Mouse (Mus musculus): ENCODE measurements around the gene Sirt1.
"Not testable (repeated sequence)": the region's sequence is repeated elsewhere in the genome, so short reads cannot be mapped to it uniquely, and the experiment has no call there.

Sirt1 gene

GRCm38 (mm10) chr10:63388948-63389347, 7.4 kb upstream of the Sirt1 start:
- in situ Hi-C loops (cut with MboI, MseI) = no loop called here

DNA sequence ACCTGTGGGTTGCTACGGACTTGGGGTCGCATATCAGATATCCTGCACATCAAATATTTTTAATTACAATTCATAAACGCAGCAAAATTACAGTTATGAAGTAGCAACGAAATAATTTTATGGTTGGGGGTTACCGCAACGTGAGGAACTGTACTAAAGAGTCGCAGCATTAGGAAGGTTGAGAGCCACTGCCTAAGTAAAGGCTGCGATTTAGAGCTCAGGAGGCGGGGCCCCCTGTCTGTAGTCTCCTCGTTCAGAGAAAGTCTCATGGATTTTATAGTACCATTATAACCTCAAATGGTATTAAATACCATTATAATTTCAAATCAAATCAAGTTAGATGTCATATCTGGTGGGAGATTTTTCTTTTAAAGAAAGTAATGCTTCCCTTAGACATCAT, 5.5 kb upstream of the Sirt1 start:
- in situ Hi-C loops (cut with MboI, MseI) = no loop called here

- in situ Hi-C loops (cut with MboI, MseI) = no loop called here
These were observed 4.9 kb upstream of the Sirt1 start for GRCm38 (mm10) chr10:63386444-63386843.

DNA sequence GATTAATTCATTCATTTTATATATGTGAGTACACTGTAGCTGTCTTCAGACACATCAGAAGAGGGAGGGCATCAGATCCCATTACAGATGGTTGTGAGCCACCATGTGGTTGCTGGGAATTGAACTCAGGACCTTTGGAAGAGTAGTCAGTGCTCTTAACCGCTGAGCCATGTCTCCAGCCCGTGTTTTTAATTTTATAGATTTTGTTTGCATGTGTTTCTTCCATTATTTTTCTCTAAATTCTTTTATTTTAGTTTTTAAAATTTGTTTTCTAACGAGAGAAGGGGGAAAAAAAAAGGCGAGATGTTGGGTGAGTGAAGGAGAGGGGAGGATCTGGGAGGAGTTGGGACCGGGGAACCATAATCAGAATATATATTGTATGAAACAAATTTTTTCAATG, 4.4 kb upstream of the Sirt1 start:
- in situ Hi-C loops (cut with MboI, MseI) = not testable (repeated sequence)

GRCm38 (mm10) chr10:63382372-63383279, 1.1 kb upstream of the Sirt1 start, which contains the start of gene Dnajc12:
Dnajc12 (plus strand) TSS chr10:63382443.
- in situ Hi-C loops (cut with MboI, MseI) = loop anchor here in 1 of 2 experiments (5.0 kb wide), 1 partner anchor 230 kb away; no protein-coding TSS in a partner anchor

- in situ Hi-C loops (cut with MboI, MseI) = loop anchor here in 1 of 2 experiments (5.0 kb wide), 2 partner anchors 72 to 222 kb away; no protein-coding TSS in a partner anchor
These were observed 2.4 kb downstream of the Sirt1 start for GRCm38 (mm10) chr10:63378948-63379680.

- in situ Hi-C loops (cut with MboI, MseI) = loop anchor here in 1 of 2 experiments (5.0 kb wide), 2 partner anchors 70 to 220 kb away; no protein-coding TSS in a partner anchor
These were observed 4.0 kb downstream of the Sirt1 start for GRCm38 (mm10) chr10:63377468-63377867.

GRCm38 (mm10) chr10:63376303-63376702, 5.2 kb downstream of the Sirt1 start:
- in situ Hi-C loops (cut with MboI, MseI) = loop anchor here in 1 of 2 experiments (5.0 kb wide), 2 partner anchors 69 to 219 kb away; no protein-coding TSS in a partner anchor

- in situ Hi-C loops (cut with MboI, MseI) = no loop called here
These were observed 13.5 kb downstream of the Sirt1 start for GRCm38 (mm10) chr10:63368041-63368440.

DNA sequence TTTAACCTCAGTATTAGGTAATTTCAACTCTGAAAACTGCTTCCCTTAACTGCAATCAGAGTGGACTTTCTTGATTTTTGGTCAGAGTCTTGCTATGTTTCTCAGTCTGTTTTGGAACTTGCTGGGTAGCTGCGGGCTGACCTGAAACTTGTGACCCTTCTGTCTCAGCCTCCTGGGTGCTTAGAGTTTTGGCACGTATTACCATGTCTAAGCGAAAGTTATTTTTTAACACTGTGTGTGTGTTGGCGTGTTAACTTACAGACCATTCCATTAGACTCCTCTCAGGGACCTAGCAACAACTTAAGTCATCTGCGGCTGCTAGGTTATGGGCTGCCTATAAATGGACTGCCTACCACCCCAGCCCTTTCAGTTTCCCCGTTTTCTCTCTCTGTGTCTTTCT, 14.1 kb downstream of the Sirt1 start:
- in situ Hi-C loops (cut with MboI, MseI) = no loop called here

GRCm38 (mm10) chr10:63365918-63366455, 15.5 kb downstream of the Sirt1 start:
- in situ Hi-C loops (cut with MboI, MseI) = no loop called here

DNA sequence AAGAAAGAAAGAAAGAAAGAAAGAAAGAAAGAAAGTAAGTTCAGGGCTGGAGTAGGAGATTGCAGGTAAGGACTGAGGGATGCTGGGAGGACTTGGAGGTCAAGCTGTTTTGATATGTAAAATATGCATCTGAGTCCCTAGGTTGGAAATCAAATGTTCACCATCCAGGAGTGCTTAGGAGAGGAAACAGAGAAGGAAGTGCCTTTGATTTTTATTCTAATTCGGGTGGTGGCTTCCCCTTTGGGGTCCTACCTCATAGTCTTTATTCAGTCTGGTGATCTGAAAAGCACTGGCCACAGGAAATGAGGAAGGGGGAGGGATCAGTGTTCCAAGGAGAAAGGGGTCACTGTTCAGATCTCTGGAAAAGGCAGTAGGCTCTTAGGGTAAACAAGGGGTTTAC, 21.0 kb downstream of the Sirt1 start:
- in situ Hi-C loops (cut with MboI, MseI) = no loop called here

DNA sequence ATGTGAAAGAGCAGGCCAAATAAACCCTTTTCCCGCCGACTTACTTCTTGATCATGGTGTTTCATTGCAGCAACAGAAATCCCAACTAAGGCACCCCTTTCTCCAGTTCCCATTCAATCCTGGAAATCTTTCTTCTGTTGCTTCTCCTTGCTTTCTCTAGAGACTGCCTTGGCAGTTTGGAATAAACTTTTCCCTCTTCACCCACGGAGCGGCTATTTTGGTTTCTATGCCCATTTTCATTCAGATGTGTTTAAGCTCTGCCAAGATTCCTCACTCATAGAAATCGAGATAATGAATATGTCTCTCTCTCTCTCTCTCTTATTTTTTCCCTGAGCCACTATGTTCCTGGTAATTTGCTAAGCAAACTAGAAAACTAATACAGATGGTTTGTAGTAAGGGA, 29.4 kb downstream of the Sirt1 start:
- in situ Hi-C loops (cut with MboI, MseI) = no loop called here

DNA sequence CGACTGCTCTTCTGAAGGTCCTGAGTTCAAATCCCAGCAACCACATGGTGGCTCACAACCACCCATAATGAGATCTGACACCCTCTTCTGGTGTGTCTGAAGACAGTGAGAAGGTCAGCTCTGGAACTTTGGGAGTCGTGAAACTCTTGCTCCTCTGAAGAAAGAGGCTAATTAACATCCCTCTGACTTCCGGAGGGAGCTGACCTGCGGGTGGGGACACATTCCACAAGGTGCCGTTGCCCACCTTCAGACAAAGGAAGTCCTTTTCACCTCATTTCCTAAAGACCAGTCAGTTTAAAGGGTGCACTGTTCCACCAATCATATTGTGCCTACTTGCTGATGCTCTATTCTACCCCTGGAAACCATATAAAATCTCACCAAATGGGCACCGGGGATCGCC, 30.4 kb downstream of the Sirt1 start:
- in situ Hi-C loops (cut with MboI, MseI) = not testable (repeated sequence)

- in situ Hi-C loops (cut with MboI, MseI) = no loop called here
These were observed 30.8 kb downstream of the Sirt1 start for GRCm38 (mm10) chr10:63350666-63351065.

- in situ Hi-C loops (cut with MboI, MseI) = no loop called here
These were observed 33.2 kb downstream of the Sirt1 start for GRCm38 (mm10) chr10:63348291-63348690.

DNA sequence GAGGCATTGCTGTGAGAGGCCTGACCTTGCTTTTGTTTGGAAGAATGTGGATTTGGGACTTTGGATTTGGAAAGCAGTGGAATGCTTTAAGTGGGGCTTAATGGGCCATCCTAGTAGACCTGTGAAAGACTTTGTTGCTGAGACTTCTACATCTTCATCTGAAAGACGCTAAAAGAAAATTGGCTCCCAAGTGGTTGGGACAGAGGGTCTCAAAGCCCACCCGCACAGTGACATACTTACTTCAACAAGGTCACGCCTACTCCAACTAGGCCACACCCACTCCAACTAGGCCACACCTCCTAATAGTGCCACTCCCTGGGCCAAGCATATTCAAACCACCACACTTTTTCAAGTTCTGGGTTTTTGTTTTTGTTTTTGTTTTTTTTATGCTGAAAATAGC, 36.8 kb downstream of the Sirt1 start:
- in situ Hi-C loops (cut with MboI, MseI) = no loop called here

DNA sequence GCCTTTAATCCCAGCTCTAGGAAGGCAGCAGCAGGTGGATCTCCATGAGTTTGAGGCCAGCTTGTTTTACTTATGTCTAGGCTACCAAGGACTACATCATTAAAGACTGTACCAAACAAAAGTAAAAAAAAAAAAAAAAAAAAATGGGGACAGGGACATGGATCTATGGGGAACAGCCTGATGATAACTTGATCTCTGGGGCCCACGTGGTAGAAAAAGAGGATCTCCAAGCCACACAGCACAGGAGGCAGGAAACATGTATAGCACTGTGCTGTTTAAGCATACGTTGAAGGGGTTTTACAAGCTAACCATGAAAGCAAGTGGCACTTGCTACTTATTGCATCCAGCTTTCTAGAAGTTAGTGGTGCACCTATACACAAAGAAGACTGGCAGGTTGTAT, 40.2 kb downstream of the Sirt1 start:
- in situ Hi-C loops (cut with MboI, MseI) = no loop called here

- in situ Hi-C loops (cut with MboI, MseI) = loop anchor here in 1 of 2 experiments (5.0 kb wide), 2 partner anchors 33 to 83 kb away; partner anchors contain the start of gene Gm7075
These were observed 42.4 kb downstream of the Sirt1 start for GRCm38 (mm10) chr10:63338914-63339643.

- in situ Hi-C loops (cut with MboI, MseI) = loop anchor here in 1 of 2 experiments (5.0 kb wide), 2 partner anchors 34 to 84 kb away; partner anchors contain the start of gene Gm7075
These were observed 43.3 kb downstream of the Sirt1 start for GRCm38 (mm10) chr10:63337951-63338836.

All from T-helper 17 cell (primary cell).